Mouse (Mus musculus): ENCODE measurements around the gene Myh14.
"Not testable (repeated sequence)": the region's sequence is repeated elsewhere in the genome, so short reads cannot be mapped to it uniquely, and the experiment has no call there.

Myh14 gene

GRCm38 (mm10) chr7:44670803-44671202, at the start of gene Myh14:
TSS of gene Myh14 (minus strand) at chr7:44670843.
- DNase-seq, result peak; percentile 96

- no peak for DNase-seq
Observed at GRCm38 (mm10) chr7:44709881-44710280, 39.2 kb upstream of the Myh14 start.

- DNase-seq, result no peak
Observed at GRCm38 (mm10) chr7:44708574-44708973, 37.9 kb upstream of the Myh14 start, which contains the start of gene Izumo2. TSS of gene Izumo2 (plus strand) at chr7:44708742.

GRCm38 (mm10) chr7:44708093-44708492, 37.5 kb upstream of the Myh14 start:
- DNase-seq, result not testable (repeated sequence)

- DNase-seq, result no peak
Observed at GRCm38 (mm10) chr7:44707169-44707675, 36.6 kb upstream of the Myh14 start.

- DNase-seq, result no peak
Observed at GRCm38 (mm10) chr7:44706322-44706721, 35.7 kb upstream of the Myh14 start.

GRCm38 (mm10) chr7:44705086-44705485, 34.4 kb upstream of the Myh14 start:
- DNase-seq, result no peak

GRCm38 (mm10) chr7:44704363-44704762, 33.7 kb upstream of the Myh14 start:
- no peak for DNase-seq

- DNase-seq, result no peak
Observed at GRCm38 (mm10) chr7:44702985-44703384, 32.3 kb upstream of the Myh14 start.

- peak; percentile 30 for DNase-seq
Observed at GRCm38 (mm10) chr7:44701921-44702320, 31.3 kb upstream of the Myh14 start.

- DNase-seq, result no peak
Observed at GRCm38 (mm10) chr7:44697980-44698379, 27.3 kb upstream of the Myh14 start.

GRCm38 (mm10) chr7:44697191-44697710, 26.6 kb upstream of the Myh14 start:
- DNase-seq, result no peak

GRCm38 (mm10) chr7:44695223-44695622, 24.6 kb upstream of the Myh14 start:
- no peak for DNase-seq

GRCm38 (mm10) chr7:44693427-44694175, 23.0 kb upstream of the Myh14 start:
- DNase-seq, result no peak

- DNase-seq, result no peak
Observed at GRCm38 (mm10) chr7:44689331-44689730, 18.7 kb upstream of the Myh14 start.

- DNase-seq, result no peak
Observed at GRCm38 (mm10) chr7:44688890-44689289, 18.2 kb upstream of the Myh14 start.

- DNase-seq, result no peak
Observed at GRCm38 (mm10) chr7:44685531-44686402, 15.1 kb upstream of the Myh14 start.

GRCm38 (mm10) chr7:44683656-44684055, 13.0 kb upstream of the Myh14 start:
- no peak for DNase-seq

GRCm38 (mm10) chr7:44676611-44677010, 6.0 kb upstream of the Myh14 start:
- peak; percentile 62 for DNase-seq

GRCm38 (mm10) chr7:44676126-44676525, 5.5 kb upstream of the Myh14 start:
- DNase-seq, result no peak

- DNase-seq, result no peak
Observed at GRCm38 (mm10) chr7:44675171-44675570, 4.5 kb upstream of the Myh14 start.

GRCm38 (mm10) chr7:44674511-44674910, 3.9 kb upstream of the Myh14 start:
- DNase-seq, result no peak

GRCm38 (mm10) chr7:44672193-44672592, 1.6 kb upstream of the Myh14 start:
- DNase-seq, result no peak
